Mouse (Mus musculus): ENCODE measurements at regions not wholly inside any gene's neighbourhood (a gene's known extent, or its start where the extent isn't known, plus 50 kb on each side); places are given as distances from the start of the nearest gene placed in this dataset.
A peak's percentile ranks its signal among the peaks of the same experiment; 100 is the strongest.

GRCm38 (mm10) chr5:72245382-72245781 lies 77.4 kb upstream of the Commd8 start:
- Histone ChIP-seq H3K36me3 (ENCODE audit: control insufficient read depth, insufficient read depth, low read length) (peaks cover 9% of the 10 kb centered on the region), H3K4me3 (replicated peaks; ENCODE audit: low read length) (no peak overlapping the region), H3K27me3 (ENCODE audit: control insufficient read depth, insufficient read depth, low read length) (no peaks in the 10 kb centered on the region), H3K27ac (replicated peaks; ENCODE audit: low read depth, low read length) (no peak overlapping the region), H3K9ac (ENCODE audit: low read depth, low read length, severe bottlenecking) (no peak overlapping the region), H3K9me3 (ENCODE audit: control insufficient read depth, low read length) (no peaks in the 10 kb centered on the region), H3K4me2 (replicated peaks; ENCODE audit: low read depth, low read length, severe bottlenecking) (no peak overlapping the region), H3K4me1 (ENCODE audit: control insufficient read depth, insufficient read depth, low read length) (no peaks in the 10 kb centered on the region)
- 68% methylated on average over 5 of the region's 5 CpGs for WGBS
- no peak for TF ChIP-seq POLR2A (IDR thresholded peaks at IDR 0.05; ENCODE audit: borderline replicate concordance, extremely low read depth, insufficient read depth, insufficient read length)
- no peak for ATAC-seq (ENCODE audit: low FRiP score, low read depth)
- DNase-seq (ENCODE audit: low spot score), result no peak

DNA sequence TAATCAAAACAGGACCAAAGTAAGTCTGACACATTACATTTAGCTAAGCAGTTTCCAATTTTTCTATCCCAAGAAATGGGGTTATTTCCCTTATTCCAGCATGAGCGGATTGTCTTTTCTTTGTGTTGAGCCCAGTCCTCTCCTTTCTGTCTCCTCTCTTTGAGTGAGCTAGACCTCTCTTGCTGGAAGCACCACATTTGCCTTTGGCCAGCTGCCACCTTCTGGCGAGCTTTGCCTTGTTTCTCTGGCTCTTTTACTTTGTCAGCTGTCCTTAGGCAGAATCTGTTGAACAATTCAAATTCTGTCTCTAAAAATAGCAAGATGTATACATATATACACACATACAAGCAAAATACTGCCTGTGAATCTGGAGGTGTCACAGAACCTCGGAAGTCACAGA lies 76.1 kb upstream of the Commd8 start:
- H3K27me3 ChIP-seq (ENCODE audit: control insufficient read depth, insufficient read depth, low read length), result no peaks in the 10 kb centered on the region
- no peak overlapping the region for H3K9ac ChIP-seq (ENCODE audit: low read depth, low read length, severe bottlenecking)
- ATAC-seq (ENCODE audit: low FRiP score, low read depth) (no peak), DNase-seq (ENCODE audit: low spot score) (peak; percentile 40)
- H3K4me3 ChIP-seq (replicated peaks; ENCODE audit: low read length), result no peak overlapping the region
- H3K36me3 ChIP-seq (ENCODE audit: control insufficient read depth, insufficient read depth, low read length), result peaks cover 9% of the 10 kb centered on the region
- H3K27ac ChIP-seq (replicated peaks; ENCODE audit: low read depth, low read length), result no peak overlapping the region
- H3K9me3 ChIP-seq (ENCODE audit: control insufficient read depth, low read length), result no peaks in the 10 kb centered on the region
- H3K4me1 ChIP-seq (ENCODE audit: control insufficient read depth, insufficient read depth, low read length), result no peaks in the 10 kb centered on the region
- 77% methylated on average over 3 of the region's 3 CpGs for WGBS
- no peak overlapping the region for H3K4me2 ChIP-seq (replicated peaks; ENCODE audit: low read depth, low read length, severe bottlenecking)
- no peak for TF ChIP-seq POLR2A (IDR thresholded peaks at IDR 0.05; ENCODE audit: borderline replicate concordance, extremely low read depth, insufficient read depth, insufficient read length)

DNA sequence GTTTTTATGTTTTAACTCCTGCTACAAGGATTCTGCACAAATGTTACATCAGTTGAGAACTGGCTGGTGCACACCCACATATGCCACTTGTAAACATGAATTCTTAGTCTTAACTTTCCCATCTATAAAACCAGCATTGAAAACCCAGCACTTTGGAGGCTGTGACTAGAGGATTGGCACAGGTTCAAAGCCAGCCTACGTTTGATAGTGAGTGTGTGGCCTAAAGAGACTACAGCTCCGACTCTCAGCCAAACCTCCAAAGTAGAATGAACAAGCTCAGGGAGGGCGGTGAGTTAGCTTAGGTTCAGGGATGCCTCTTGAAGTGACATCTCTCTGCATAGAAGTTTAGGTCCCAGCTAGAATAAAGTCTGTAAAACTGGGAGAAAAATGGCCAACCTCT lies 75.0 kb upstream of the Commd8 start:
- 76% methylated on average over 3 of the region's 3 CpGs for WGBS
- TF ChIP-seq POLR2A (IDR thresholded peaks at IDR 0.05; ENCODE audit: borderline replicate concordance, extremely low read depth, insufficient read depth, insufficient read length), result no peak

GRCm38 (mm10) chr5:72241451-72241850 lies 73.5 kb upstream of the Commd8 start:
- peaks cover 3% of the 10 kb centered on the region; the same call in 1 of the 2 replicates for H3K36me3 ChIP-seq (ENCODE audit: control insufficient read depth, insufficient read depth, low read length)
- TF ChIP-seq POLR2A (IDR thresholded peaks at IDR 0.05; ENCODE audit: borderline replicate concordance, extremely low read depth, insufficient read depth, insufficient read length), result no peak
- no peaks in the 10 kb centered on the region for H3K9me3 ChIP-seq (ENCODE audit: control insufficient read depth, low read length)
- H3K4me2 ChIP-seq (replicated peaks; ENCODE audit: low read depth, low read length, severe bottlenecking), result no peak overlapping the region
- H3K4me1 ChIP-seq (ENCODE audit: control insufficient read depth, insufficient read depth, low read length), result no peaks in the 10 kb centered on the region
- no peak overlapping the region for H3K4me3 ChIP-seq (replicated peaks; ENCODE audit: low read length)
- no peak overlapping the region for H3K9ac ChIP-seq (ENCODE audit: low read depth, low read length, severe bottlenecking)
- no peaks in the 10 kb centered on the region for H3K27me3 ChIP-seq (ENCODE audit: control insufficient read depth, insufficient read depth, low read length)
- no peak for DNase-seq (ENCODE audit: low spot score)
- ATAC-seq (ENCODE audit: low FRiP score, low read depth), result no peak
- H3K27ac ChIP-seq (replicated peaks; ENCODE audit: low read depth, low read length), result no peak overlapping the region
- 83% methylated on average over 3 of the region's 3 CpGs for WGBS

More for the DNA sequence above, 75.0 kb upstream of the Commd8 start:
- Histone ChIP-seq H3K4me3 (replicated peaks; ENCODE audit: low read length) (no peak overlapping the region), H3K9ac (ENCODE audit: low read depth, low read length, severe bottlenecking) (no peak overlapping the region), H3K4me2 (replicated peaks; ENCODE audit: low read depth, low read length, severe bottlenecking) (no peak overlapping the region), H3K4me1 (ENCODE audit: control insufficient read depth, insufficient read depth, low read length) (no peaks in the 10 kb centered on the region), H3K27me3 (ENCODE audit: control insufficient read depth, insufficient read depth, low read length) (no peaks in the 10 kb centered on the region), H3K27ac (replicated peaks; ENCODE audit: low read depth, low read length) (no peak overlapping the region), H3K36me3 (ENCODE audit: control insufficient read depth, insufficient read depth, low read length) (peaks cover 9% of the 10 kb centered on the region), H3K9me3 (ENCODE audit: control insufficient read depth, low read length) (no peaks in the 10 kb centered on the region)
- DNase-seq (ENCODE audit: low spot score) (no peak), ATAC-seq (ENCODE audit: low FRiP score, low read depth) (no peak)

DNA sequence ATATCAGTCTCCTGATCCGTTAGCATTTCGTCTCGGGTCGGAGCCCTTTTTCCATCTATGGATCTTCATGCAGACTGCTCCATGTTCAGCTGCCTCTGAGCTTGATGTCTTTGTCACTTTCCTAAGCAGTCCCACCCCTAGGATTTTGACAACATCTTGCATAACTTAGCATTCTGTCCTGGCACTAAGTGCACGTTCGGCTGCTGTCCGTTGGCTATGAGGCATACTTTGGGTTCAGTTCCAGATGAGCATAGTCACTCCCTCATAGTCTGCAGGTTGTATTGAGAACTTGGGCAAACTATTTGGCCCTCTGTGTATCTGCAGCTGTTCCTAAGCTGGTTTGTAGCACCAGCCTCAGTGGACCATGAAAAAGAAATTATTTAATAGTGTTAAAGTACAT lies 72.3 kb upstream of the Commd8 start:
- no peak for TF ChIP-seq POLR2A (IDR thresholded peaks at IDR 0.05; ENCODE audit: borderline replicate concordance, extremely low read depth, insufficient read depth, insufficient read length)
- no peaks in the 10 kb centered on the region for H3K27me3 ChIP-seq (ENCODE audit: control insufficient read depth, insufficient read depth, low read length)
- no peaks in the 10 kb centered on the region for H3K9me3 ChIP-seq (ENCODE audit: control insufficient read depth, low read length)
- no peak overlapping the region for H3K27ac ChIP-seq (replicated peaks; ENCODE audit: low read depth, low read length)
- H3K36me3 ChIP-seq (ENCODE audit: control insufficient read depth, insufficient read depth, low read length), result no peaks in the 10 kb centered on the region; the same call in 1 of the 2 replicates
- H3K4me3 ChIP-seq (replicated peaks; ENCODE audit: low read length), result no peak overlapping the region
- H3K9ac ChIP-seq (ENCODE audit: low read depth, low read length, severe bottlenecking), result no peak overlapping the region
- WGBS, result 89% methylated on average over 7 of the region's 7 CpGs
- no peak overlapping the region for H3K4me2 ChIP-seq (replicated peaks; ENCODE audit: low read depth, low read length, severe bottlenecking)
- DNase-seq (ENCODE audit: low spot score) (no peak), ATAC-seq (ENCODE audit: low FRiP score, low read depth) (no peak)
- H3K4me1 ChIP-seq (ENCODE audit: control insufficient read depth, insufficient read depth, low read length), result no peaks in the 10 kb centered on the region

GRCm38 (mm10) chr5:72227002-72227401 lies 59.0 kb upstream of the Commd8 start:
- H3K4me3 ChIP-seq (replicated peaks; ENCODE audit: low read length), result no peak overlapping the region
- H3K9me3 ChIP-seq (ENCODE audit: control insufficient read depth, low read length), result no peaks in the 10 kb centered on the region
- TF ChIP-seq POLR2A (IDR thresholded peaks at IDR 0.05; ENCODE audit: borderline replicate concordance, extremely low read depth, insufficient read depth, insufficient read length), result no peak
- H3K27me3 ChIP-seq (ENCODE audit: control insufficient read depth, insufficient read depth, low read length), result no peaks in the 10 kb centered on the region
- no peaks in the 10 kb centered on the region for H3K36me3 ChIP-seq (ENCODE audit: control insufficient read depth, insufficient read depth, low read length)
- DNase-seq (ENCODE audit: low spot score) (no peak), ATAC-seq (ENCODE audit: low FRiP score, low read depth) (no peak)
- H3K9ac ChIP-seq (ENCODE audit: low read depth, low read length, severe bottlenecking), result no peak overlapping the region
- WGBS, result 90% methylated on average over 5 of the region's 5 CpGs
- H3K27ac ChIP-seq (replicated peaks; ENCODE audit: low read depth, low read length), result no peak overlapping the region
- no peak overlapping the region for H3K4me2 ChIP-seq (replicated peaks; ENCODE audit: low read depth, low read length, severe bottlenecking)
- H3K4me1 ChIP-seq (ENCODE audit: control insufficient read depth, insufficient read depth, low read length), result peaks cover 3% of the 10 kb centered on the region; the same call in 1 of the 2 replicates
